8 mouse cellular contexts compared by ENCODE assay signal in genomic region chr8:119384478-119384877, GRCm38 (mm10). TPM values are rescaled to one million over a fixed set of nuclear protein-coding genes. Genes with fewer than 3 reads are reported as not detected.
DNase-seq lines count a peak whose midpoint lies in the region; ATAC-seq and TF ChIP-seq lines count a peak whose summit lies in the region.

No protein-coding gene starts in this region.

- H3K79me2 ChIP-seq in CH12.LX (replicated peaks; ENCODE audit: control insufficient read depth, extremely low read depth, insufficient read depth, poor library complexity, severe bottlenecking): no peaks in the 10 kb centered on the region

- H3K36me3 ChIP-seq in CH12.LX (replicated peaks in 1 of 2; ENCODE audit: control insufficient read depth in 1 of 2, insufficient read depth in 1 of 2, low read length in 1 of 2): no peaks in the 10 kb centered on the region
- H3K36me3 ChIP-seq in forebrain, embryonic 16.5 days (ENCODE audit: control insufficient read depth, insufficient read depth): no peaks in the 10 kb centered on the region
- H3K36me3 ChIP-seq in limb, embryonic 11.5 days (ENCODE audit: control insufficient read depth, insufficient read depth, low read length): no peaks in the 10 kb centered on the region

- H3K27me3 ChIP-seq in CH12.LX (replicated peaks): peaks cover 52% of the 10 kb centered on the region
- H3K27me3 ChIP-seq in forebrain, embryonic 16.5 days (replicated peaks; ENCODE audit: control insufficient read depth, insufficient read depth, low read length): 0 out of 2 replicates have a peak, but pooled peaks cover 4% of the 10 kb centered on the region
- H3K27me3 ChIP-seq in limb, embryonic 11.5 days (ENCODE audit: control insufficient read depth, insufficient read depth, low read length): peaks cover 10% of the 10 kb centered on the region

- peak; percentile 50 to 82; a peak in 3 of 4 replicates for TF ChIP-seq CTCF in CH12.LX (conservative IDR thresholded peaks at IDR 0.05 in 1 of 2, IDR thresholded peaks at IDR 0.05 in 1 of 2; ENCODE audit: low read depth in 2 of 2, low read length in 2 of 2)

- DNase-seq in B cell, adult 2 months: peak; percentile 73 to 77
- DNase-seq in CH12.LX (ENCODE audit: extremely low read depth): peak; percentile 70
- peak; percentile 56 for DNase-seq in c-Kit-positive CD71-positive TER-119-negative erythroid progenitor cells, embryonic 14.5 days (ENCODE audit: low read depth)
- peak; percentile 82 for DNase-seq in kidney, adult 9 months
- DNase-seq in limb, embryonic 11.5 days (ENCODE audit: low spot score): peak; percentile 79
- DNase-seq in retina, postnatal 1 day: peak; percentile 84

- in situ Hi-C loops in CH12.LX (cut with MboI; ENCODE audit: low pct_ligation_motif_present, low pct_unique_long_range_greater_than_20kb, low sequenced_read_pairs): no loop called here

- TF ChIP-seq EP300 in CH12.LX (IDR thresholded peaks at IDR 0.05; ENCODE audit: low read length): no peak

- dilution Hi-C loops in CH12.LX (cut with MboI; ENCODE audit: extremely low pct_ligation_motif_present, extremely low pct_unique_long_range_greater_than_20kb, low sequenced_read_pairs): no loop called here

- no peak for TF ChIP-seq POLR2A in CH12.LX (IDR thresholded peaks at IDR 0.05; ENCODE audit: low read depth, low read length)

- H3K9me3 ChIP-seq in CH12.LX (replicated peaks; ENCODE audit: low read length): peaks cover 2% of the 10 kb centered on the region
- H3K9me3 ChIP-seq in forebrain, embryonic 16.5 days (ENCODE audit: control insufficient read depth, low read length): no peaks in the 10 kb centered on the region
- no peaks in the 10 kb centered on the region for H3K9me3 ChIP-seq in limb, embryonic 11.5 days (ENCODE audit: control insufficient read depth, low read length)

- peak; percentile 77 for TF ChIP-seq RAD21 in CH12.LX (IDR thresholded peaks at IDR 0.05; ENCODE audit: low read depth, low read length)

- no peak overlapping the region for H3K9ac ChIP-seq in CH12.LX (ENCODE audit: insufficient read depth, low read depth)
- no peak overlapping the region for H3K9ac ChIP-seq in forebrain, embryonic 16.5 days (replicated peaks; ENCODE audit: low read depth, low read length)
- H3K9ac ChIP-seq in limb, embryonic 11.5 days (ENCODE audit: low read length): no peak overlapping the region

- ATAC-seq in forebrain, embryonic 16.5 days: 0 out of 2 replicates have a peak, but pooled peaks have one; percentile 23
- ATAC-seq in limb, embryonic 11.5 days (ENCODE audit: insufficient number of reproducible peaks, low FRiP score, low TSS enrichment, low read depth): no peak
- ATAC-seq in erythroid progenitor cell, adult 5-6 weeks (replicated peaks; ENCODE audit: low FRiP score, poor library complexity, severe bottlenecking): no peak

- WGBS in forebrain, embryonic 16.5 days: 19% methylated on average over 10 of the region's 10 CpGs
- 24% methylated on average over 10 of the region's 10 CpGs for WGBS in limb, embryonic 11.5 days

- no peak overlapping the region for H3K27ac ChIP-seq in CH12.LX (ENCODE audit: insufficient read depth, low read depth)
- H3K27ac ChIP-seq in forebrain, embryonic 16.5 days (ENCODE audit: low read length): no peak overlapping the region
- no peak overlapping the region for H3K27ac ChIP-seq in limb, embryonic 11.5 days (replicated peaks; ENCODE audit: low read depth, low read length)

- no peak overlapping the region for H3K4me2 ChIP-seq in CH12.LX (ENCODE audit: insufficient read depth, low read depth, poor library complexity, severe bottlenecking)
- no peak overlapping the region for H3K4me2 ChIP-seq in forebrain, embryonic 16.5 days (ENCODE audit: low read length)
- H3K4me2 ChIP-seq in limb, embryonic 11.5 days (ENCODE audit: low read depth, severe bottlenecking): no peak overlapping the region

- no peaks in the 10 kb centered on the region for H3K4me1 ChIP-seq in CH12.LX (ENCODE audit: control insufficient read depth in 1 of 2, insufficient read depth in 2 of 2)
- no peaks in the 10 kb centered on the region for H3K4me1 ChIP-seq in forebrain, embryonic 16.5 days (replicated peaks; ENCODE audit: control insufficient read depth, insufficient read depth, low read length)
- no peaks in the 10 kb centered on the region for H3K4me1 ChIP-seq in limb, embryonic 11.5 days (ENCODE audit: control insufficient read depth, insufficient read depth, low read length)

- H3K4me3 ChIP-seq in CH12.LX (replicated peaks in 1 of 3; ENCODE audit: low read depth in 2 of 3, low read length in 2 of 3, poor library complexity in 1 of 3): no peak overlapping the region
- no peak overlapping the region for H3K4me3 ChIP-seq in forebrain, embryonic 16.5 days (replicated peaks; ENCODE audit: low read length)
- H3K4me3 ChIP-seq in limb, embryonic 11.5 days (ENCODE audit: low read depth, low read length): no peak overlapping the region

TF ChIP-seq in CH12.LX, 34 proteins besides CTCF, POLR2A, EP300 and RAD21:
- no peak for TF ChIP-seq MYC (IDR thresholded peaks at IDR 0.05; ENCODE audit: low read depth, low read length)
- TF ChIP-seq MAX (IDR thresholded peaks at IDR 0.05; ENCODE audit: low read length): no peak
- peak; percentile 40 for TF ChIP-seq SMC3 (IDR thresholded peaks at IDR 0.05; ENCODE audit: low read depth, low read length)
- TF ChIP-seq TCF12 (IDR thresholded peaks at IDR 0.05; ENCODE audit: low read depth, low read length): no peak

RNA-seq across cellular contexts. Expression of gene Mlycd, which starts 10.2 kb away (rescaled TPM):
- total RNA-seq in CH12.LX (2012; rRNA removed): 8.7 and 12.3 TPM in 2 replicates
- total RNA-seq in CH12.LX (2014; rRNA removed): 4.5 and 5.1 TPM in 2 replicates
- polyA plus RNA-seq in CH12.LX (2012; ENCODE audit: insufficient read length, low read depth): 4.2 and 4.4 TPM in 2 replicates
- 13.0 and 13.9 TPM in 2 replicates for polyA plus RNA-seq in forebrain, embryonic 16.5 days (2015; fragmentation: Nextera tagmentation; extraction: Ambion mirVana)
- 6.9 and 8.3 TPM in 2 replicates for polyA plus RNA-seq in limb, embryonic 11.5 days (2014; fragmentation: Nextera tagmentation; extraction: Ambion mirVana)
- 3.6 and 3.8 TPM in 2 replicates for total RNA-seq in erythroid progenitor cell, adult 5-6 weeks (2015; ENCODE audit: low replicate concordance)
- total RNA-seq in erythroid progenitor cell, adult 5-6 weeks (2017; ENCODE audit: low replicate concordance): 0.64 and 1.6 TPM in 2 replicates

RNA-seq across cellular contexts. Expression of gene Hsbp1, which starts 40.2 kb away (rescaled TPM):
- total RNA-seq in CH12.LX (2012; rRNA removed) (55.8 and 61.7 TPM in 2 replicates), CH12.LX (2014; rRNA removed) (53.8 and 59.0 TPM in 2 replicates)
- polyA plus RNA-seq in CH12.LX (2012; ENCODE audit: insufficient read length, low read depth): 66.9 and 89.0 TPM in 2 replicates
- polyA plus RNA-seq in forebrain, embryonic 16.5 days (2015; fragmentation: Nextera tagmentation; extraction: Ambion mirVana): 608 and 664 TPM in 2 replicates
- 258 and 272 TPM in 2 replicates for polyA plus RNA-seq in limb, embryonic 11.5 days (2014; fragmentation: Nextera tagmentation; extraction: Ambion mirVana)
- total RNA-seq in erythroid progenitor cell, adult 5-6 weeks (2015; ENCODE audit: low replicate concordance): 38.9 and 42.3 TPM in 2 replicates
- total RNA-seq in erythroid progenitor cell, adult 5-6 weeks (2017; ENCODE audit: low replicate concordance): 15.3 and 22.3 TPM in 2 replicates

RNA-seq across cellular contexts. Expression of gene Osgin1, which starts 49.4 kb away (rescaled TPM):
- total RNA-seq in CH12.LX (2012; rRNA removed) (0.46 and 0.47 TPM in 2 replicates), CH12.LX (2014; rRNA removed) (0.12 and 0.15 TPM in 2 replicates)
- 2.9 and 3.0 TPM in 2 replicates for polyA plus RNA-seq in CH12.LX (2012; ENCODE audit: insufficient read length, low read depth)
- polyA plus RNA-seq in forebrain, embryonic 16.5 days (2015; fragmentation: Nextera tagmentation; extraction: Ambion mirVana): 0.20 TPM in 2 replicates
- 0.20 and 0.37 TPM in 2 replicates for polyA plus RNA-seq in limb, embryonic 11.5 days (2014; fragmentation: Nextera tagmentation; extraction: Ambion mirVana)
- total RNA-seq in erythroid progenitor cell, adult 5-6 weeks (2015; ENCODE audit: low replicate concordance): not detected in 2 replicates
- not detected in 2 replicates for total RNA-seq in erythroid progenitor cell, adult 5-6 weeks (2017; ENCODE audit: low replicate concordance)
